Mouse (Mus musculus) lung, postnatal 0 days (tissue): ENCODE results near the gene Pxdn.

Source experiments
- CTCF ChIP-seq: IDR thresholded peaks from 2 replicates; pipeline ENCODE4 v1.5.1; 2016; ENCODE audit warnings: antibody characterized with exemption, mild to moderate bottlenecking
- EP300 ChIP-seq: IDR thresholded peaks from 2 replicates; pipeline ENCODE4 v1.6.1; 2016; ENCODE audit warnings: antibody characterized with exemption, mild to moderate bottlenecking, control low read depth

DNA sequence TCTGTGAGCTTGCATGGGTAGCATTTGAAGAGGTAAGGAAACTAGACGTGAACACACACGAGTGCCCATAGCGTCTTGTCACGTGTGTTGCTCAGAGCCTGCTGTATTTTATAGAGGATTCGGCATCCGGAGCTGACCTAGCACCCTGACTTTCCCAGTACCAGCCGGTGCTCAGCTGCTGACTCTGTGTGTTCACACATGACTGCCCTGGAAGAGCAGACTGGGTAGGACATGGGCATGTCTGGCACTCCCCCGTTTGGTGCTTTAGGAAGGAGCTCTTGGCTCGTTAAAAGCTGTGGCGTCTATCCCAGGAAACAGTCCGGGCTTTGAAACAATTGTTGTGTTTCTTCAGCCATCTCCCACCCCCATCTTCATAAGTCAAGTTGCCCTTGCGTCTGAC lies 19.6 kb downstream of the Pxdn start:
- TF ChIP-seq CTCF (no peak), EP300 (no peak)
